Mouse (Mus musculus) stomach, adult 2 months (tissue): ENCODE measurements around the gene Tmtc4. TPM values are rescaled to one million over a fixed set of nuclear protein-coding genes. Genes with fewer than 3 reads are reported as not detected.

Experiments
- polyA plus RNA-seq: library from polyadenylated mRNA; depleted of rRNA; stranded (reverse); fragments of >200 nt; gene quantifications from 2 replicates; pipeline ENCODE4 v1.2.3, GENCODE M21; 2012; rRNA removed

Tmtc4 gene
- 1.7 and 3.3 TPM in 2 replicates for polyA plus RNA-seq

DNA sequence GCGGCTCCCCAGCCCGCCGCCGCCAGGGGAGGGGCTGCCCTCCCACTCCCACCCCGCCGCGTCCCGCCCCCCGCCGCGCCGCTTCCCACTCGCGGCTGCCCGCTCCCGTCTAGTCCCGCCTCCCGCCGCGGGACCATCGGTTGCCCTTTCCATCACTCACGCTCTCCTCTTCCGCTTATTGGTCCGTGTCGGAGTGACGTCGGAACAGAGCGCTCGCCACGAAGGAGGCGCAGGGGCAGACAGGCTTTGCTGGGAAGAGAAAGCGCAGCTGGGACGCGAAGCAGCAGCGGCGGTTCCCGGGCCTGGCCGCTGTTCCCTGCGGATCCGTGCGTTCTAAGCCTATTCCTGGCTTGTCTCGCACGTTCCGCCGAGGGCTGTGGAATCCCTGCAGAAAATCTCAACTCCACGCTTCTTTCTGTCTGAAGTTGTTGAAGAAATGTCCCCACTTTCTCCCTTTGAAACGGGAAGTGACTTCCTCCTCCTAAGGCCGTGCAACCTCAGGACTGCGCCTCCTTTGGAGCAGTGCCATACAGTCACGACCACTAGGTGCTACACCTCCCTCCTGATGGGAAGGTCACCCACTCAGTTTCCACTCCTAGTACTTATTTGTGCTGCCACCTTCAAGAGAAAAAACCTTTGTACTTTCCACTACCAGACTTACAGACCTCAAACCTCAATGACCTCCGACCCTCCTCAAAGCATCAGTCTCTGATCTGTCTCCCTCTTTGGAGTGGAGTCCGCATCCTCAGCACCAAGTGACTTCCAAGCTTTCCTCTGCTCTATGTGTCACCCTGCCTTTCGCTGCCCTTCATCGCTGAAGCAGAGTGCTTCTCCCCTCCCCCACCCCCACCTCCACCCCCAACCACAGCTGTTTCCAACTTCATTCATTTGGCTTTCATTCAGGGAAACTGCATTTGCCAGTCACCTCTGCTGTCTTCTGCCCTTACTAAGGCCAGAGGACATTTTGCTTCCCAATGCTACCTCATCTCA lies at the start of gene Tmtc4:
Gene Tmtc4 (minus strand): TSS at position 810 of the 990 bp plus-strand sequence.

DNA sequence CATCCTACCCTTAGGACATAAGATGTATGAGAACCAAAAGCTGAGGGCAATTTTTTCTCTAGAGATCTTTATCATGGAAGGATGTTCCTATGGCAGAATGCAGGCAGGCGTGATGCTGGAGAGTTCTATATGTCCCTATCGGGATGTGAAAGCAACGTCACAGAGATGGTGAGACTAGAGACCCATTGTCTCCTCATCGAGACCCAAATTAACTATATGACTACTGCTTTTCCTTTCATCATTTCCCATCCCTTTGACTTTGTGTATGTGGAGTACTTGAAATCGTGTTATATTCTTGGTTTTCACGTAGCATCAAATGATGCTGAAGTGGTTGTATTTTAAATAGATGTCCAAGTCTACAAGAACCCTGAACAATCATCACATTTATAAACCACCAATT lies 70.2 kb downstream of the Tmtc4 start, which contains the start of gene Ggact:
Gene Ggact (minus strand): TSS at position 101 of the 400 bp plus-strand sequence.

Other genes starting within 250 kb of the Tmtc4 start
- 30.2 and 35.0 TPM in 2 replicates for gene Ggact, start 70.3 kb downstream of the Tmtc4 start, polyA plus RNA-seq